Mouse (Mus musculus) bone marrow, adult 2 months (tissue): ENCODE results near the gene Gm10160.

Experiments used
- CTCF ChIP-seq: fragments of 200-500 bp; IDR thresholded peaks from 2 replicates; pipeline ENCODE4 v1.5.1; 2011; ENCODE audit warnings: low read length, control low read depth; ENCODE audit not compliant: control insufficient read depth, insufficient read depth
- POLR2A ChIP-seq: fragments of 200-500 bp; IDR thresholded peaks from 2 replicates; pipeline ENCODE4 v1.6.1; 2011; ENCODE audit warnings: low read depth, mild to moderate bottlenecking, control low read depth, low read length, borderline replicate concordance; ENCODE audit not compliant: control insufficient read depth

GRCm38 (mm10) chr7:81851706-81852105, 3.9 kb downstream of the Gm10160 start:
- TF ChIP-seq POLR2A, result no peak
- no peak for TF ChIP-seq CTCF
